ENCODE assay signal across 9 mouse cellular contexts in genomic region chr16:87689225-87689624, GRCm38 (mm10). TPM values are rescaled to one million over a fixed set of nuclear protein-coding genes. Genes with fewer than 3 reads are reported as not detected.
DNase-seq lines count a peak whose midpoint lies in the region; ATAC-seq and TF ChIP-seq lines count a peak whose summit lies in the region.
"Had no signal": no experiment of that assay in that cellular context is flagged by ENCODE, and none has a peak within 500 bp of the region (broad histone marks: within the 10 kb centered on the region; RNA-seq: fewer than 3 reads in every experiment).

No protein-coding gene starts in this region.

- ATAC-seq in neutrophil, adult 5-6 weeks (ENCODE audit: extremely low read depth, insufficient number of reproducible peaks, low FRiP score, poor library complexity, severe bottlenecking): 0 out of 2 replicates have a peak, but pooled peaks have one; percentile 19
- ATAC-seq in neural tube, embryonic 15.5 days (ENCODE audit: low FRiP score): no peak
- ATAC-seq in midbrain, embryonic 15.5 days (replicated peaks): no peak
- ATAC-seq: forebrain, postnatal 0 days had no signal

- intact Hi-C loops in heart, postnatal 36 days (cut with DNase I): no loop called here

- no peaks in the 10 kb centered on the region for H3K27me3 ChIP-seq in neural tube, embryonic 15.5 days (replicated peaks)
- no peaks in the 10 kb centered on the region for H3K27me3 ChIP-seq in midbrain, embryonic 15.5 days (replicated peaks)

- WGBS in neural tube, embryonic 15.5 days: 65% methylated on average over 8 of the region's 8 CpGs
- WGBS in midbrain, embryonic 15.5 days: 78% methylated on average over 8 of the region's 8 CpGs

- no peaks in the 10 kb centered on the region for H3K36me3 ChIP-seq in neural tube, embryonic 15.5 days
- no peaks in the 10 kb centered on the region for H3K36me3 ChIP-seq in midbrain, embryonic 15.5 days (replicated peaks)

- H3K9me3 ChIP-seq in neural tube, embryonic 15.5 days (replicated peaks): no peaks in the 10 kb centered on the region
- no peaks in the 10 kb centered on the region for H3K9me3 ChIP-seq in midbrain, embryonic 15.5 days

- H3K9ac ChIP-seq in neural tube, embryonic 15.5 days (replicated peaks): no peak overlapping the region
- H3K9ac ChIP-seq in midbrain, embryonic 15.5 days: no peak overlapping the region
- H3K9ac ChIP-seq: forebrain, postnatal 0 days had no signal

- no peak for TF ChIP-seq CTCF in brain, embryonic 14.5 days (IDR thresholded peaks at IDR 0.05; ENCODE audit: borderline replicate concordance, extremely low read depth, insufficient read depth, insufficient read length)

- no peak overlapping the region for H3K4me2 ChIP-seq in neural tube, embryonic 15.5 days
- no peak overlapping the region for H3K4me2 ChIP-seq in midbrain, embryonic 15.5 days

- no peaks in the 10 kb centered on the region for H3K4me1 ChIP-seq in neural tube, embryonic 15.5 days
- no peaks in the 10 kb centered on the region for H3K4me1 ChIP-seq in midbrain, embryonic 15.5 days

- DNase-seq in layer of hippocampus, adult 11-12 months (ENCODE audit: low spot score): peak; percentile 40
- DNase-seq in layer of hippocampus, postnatal 36 days: no peak
- peak; percentile 37 for DNase-seq in brain, embryonic 14.5 days (ENCODE audit: low read depth)
- peak; percentile 41 to 48 for DNase-seq in heart, postnatal 36 days
- DNase-seq in thymus, postnatal 10 days (ENCODE audit: low spot score in 2 of 2): no peak
- DNase-seq: forebrain, postnatal 0 days had no signal

- TF ChIP-seq POLR2A in brain, embryonic 14.5 days (IDR thresholded peaks at IDR 0.05; ENCODE audit: borderline replicate concordance, extremely low read depth, insufficient read depth, insufficient read length, poor library complexity, severe bottlenecking): no peak

- H3K4me3 ChIP-seq in neural tube, embryonic 15.5 days (replicated peaks): no peak overlapping the region
- H3K4me3 ChIP-seq in midbrain, embryonic 15.5 days: no peak overlapping the region

- H3K27ac ChIP-seq in neural tube, embryonic 15.5 days (replicated peaks): no peak overlapping the region; the same call in 1 of the 2 replicates
- H3K27ac ChIP-seq in midbrain, embryonic 15.5 days: no peak overlapping the region

RNA-seq across cellular contexts. Expression of gene Bach1, which starts 9.5 kb away (rescaled TPM):
- 10 to 100 TPM; 11.7 to 12.7 TPM for total RNA-seq in layer of hippocampus, postnatal 36 days (2021)
- 21.0 and 31.1 TPM in 2 replicates for polyA plus RNA-seq in brain, embryonic 14.5 days (2012; rRNA removed)
- 10 to 100 TPM; 31.3 to 33.1 TPM for total RNA-seq in heart, postnatal 36 days (2021)
- total RNA-seq in neutrophil, adult 5-6 weeks (2017): 94.8 and 113 TPM in 2 replicates
- 15.7 and 20.7 TPM in 2 replicates for polyA plus RNA-seq in neural tube, embryonic 15.5 days (2015; fragmentation: Nextera tagmentation; extraction: Ambion mirVana)
- 21.3 and 22.0 TPM in 2 replicates for polyA plus RNA-seq in midbrain, embryonic 15.5 days (2015; fragmentation: Nextera tagmentation; extraction: Ambion mirVana)

Comparison
In these comparisons a context has a peak if more than half of its experiments do, and no peak if none do; other contexts are left out.
1. DNase-seq: peak in layer of hippocampus, adult 11-12 months (single experiment), brain, embryonic 14.5 days (single experiment) and heart, postnatal 36 days (2 of 2); none in layer of hippocampus, postnatal 36 days (0 of 2) and thymus, postnatal 10 days (0 of 2).